Mouse (Mus musculus) brain, embryonic 14.5 days (tissue): Measurements from ENCODE around the gene Plxnd1.

ENCODE experiments used
- CTCF ChIP-seq: fragments of 200-500 bp; IDR thresholded peaks from 2 replicates; pipeline ENCODE4 v1.5.1; 2012; ENCODE audit warnings: inconsistent platforms, mild to moderate bottlenecking, moderate library complexity, borderline replicate concordance; ENCODE audit not compliant: insufficient read depth, insufficient read length; ENCODE audit errors: extremely low read depth
- POLR2A ChIP-seq: fragments of 200-500 bp; IDR thresholded peaks from 2 replicates; pipeline ENCODE4 v1.6.1; 2012; ENCODE audit warnings: mild to moderate bottlenecking, inconsistent platforms, borderline replicate concordance; ENCODE audit not compliant: poor library complexity, insufficient read depth, insufficient read length, severe bottlenecking; ENCODE audit errors: extremely low read depth

DNA sequence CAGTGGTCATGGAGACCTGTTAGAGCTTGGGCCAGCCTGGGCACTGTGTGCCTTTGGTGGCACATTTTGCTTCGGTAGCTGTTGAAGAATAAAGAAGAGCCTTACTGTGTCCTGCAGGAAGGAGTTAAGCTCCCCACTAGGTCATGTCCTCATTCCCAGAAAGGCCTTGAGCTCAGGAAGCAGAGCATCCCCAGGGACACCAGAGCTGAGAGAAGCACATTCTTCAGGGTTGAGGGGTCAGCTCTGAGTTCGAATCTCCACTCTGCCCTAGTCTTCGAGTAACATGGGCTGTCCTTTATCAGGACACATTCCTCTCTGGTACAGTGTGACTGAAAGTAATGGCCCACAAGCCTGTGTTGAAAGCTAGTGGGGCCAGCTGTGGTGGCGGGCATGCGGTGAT lies 74.9 kb downstream of the Plxnd1 start:
- TF ChIP-seq CTCF (no peak), POLR2A (no peak)
